Mouse (Mus musculus): ENCODE results near the gene Slc4a10.

- TF ChIP-seq CTCF (IDR thresholded peaks at IDR 0.05; ENCODE audit: low read depth) (no peak), EP300 (IDR thresholded peaks at IDR 0.05; ENCODE audit: low read depth) (no peak)
Observed at GRCm38 (mm10) chr2:62373692-62374091, 327.4 kb downstream of the Slc4a10 start.
